Mouse (Mus musculus): ENCODE measurements around the gene Rgs10. TPM values are rescaled to one million over a fixed set of nuclear protein-coding genes. Genes with fewer than 3 reads are reported as not detected.

The Rgs10 gene
- total and polyA plus RNA-seq, 3 experiments, result 42.3 to 44.7 TPM; not detected in 1

GRCm38 (mm10) chr7:128348608-128349007 is 70.0 kb downstream of the Rgs10 start:
- H3K27ac ChIP-seq (ENCODE audit: control insufficient read depth, low read depth, low read length), result no peak overlapping the region
- no peaks in the 10 kb centered on the region for H3K9me3 ChIP-seq (replicated peaks; ENCODE audit: insufficient read depth, low read length)
- no peaks in the 10 kb centered on the region for H3K36me3 ChIP-seq (ENCODE audit: control insufficient read depth in 1 of 2, insufficient read depth in 2 of 2, low read length in 2 of 2)
- H3K4me3 ChIP-seq (ENCODE audit: control insufficient read depth in 1 of 2, insufficient read depth in 1 of 2, low read depth in 2 of 2, low read length in 2 of 2), result no peak overlapping the region
- H3K9ac ChIP-seq (ENCODE audit: control insufficient read depth, low read depth, low read length, poor library complexity, severe bottlenecking), result no peak overlapping the region
- H3K4me1 ChIP-seq (ENCODE audit: control insufficient read depth in 1 of 2, insufficient read depth in 2 of 2, low read length in 2 of 2), result no peaks in the 10 kb centered on the region
- H3K27me3 ChIP-seq (ENCODE audit: control insufficient read depth in 1 of 2, insufficient read depth in 2 of 2, low read length in 2 of 2), result no peaks in the 10 kb centered on the region; a peak in 1 of 4 replicates
- no peaks in the 10 kb centered on the region for H3K79me2 ChIP-seq (ENCODE audit: control insufficient read depth, insufficient read depth, low read length, poor library complexity)
- DNase-seq (ENCODE audit: low read depth, low spot score), result peak; percentile 21
- TF ChIP-seq JUND (IDR thresholded peaks at IDR 0.05; ENCODE audit: low read depth, low read length), result no peak
- TF ChIP-seq MYC (IDR thresholded peaks at IDR 0.05; ENCODE audit: low read depth, low read length), result no peak
- no peak for TF ChIP-seq RCOR1 (IDR thresholded peaks at IDR 0.05; ENCODE audit: low read depth, low read length)
- TF ChIP-seq POLR2AphosphoS2 (IDR thresholded peaks at IDR 0.05; ENCODE audit: low read length), result no peak
- TF ChIP-seq SIN3A (IDR thresholded peaks at IDR 0.05; ENCODE audit: low read length), result no peak
- no peak for TF ChIP-seq CHD1 (IDR thresholded peaks at IDR 0.05; ENCODE audit: low read depth, low read length)
- TF ChIP-seq USF2 (IDR thresholded peaks at IDR 0.05; ENCODE audit: borderline replicate concordance in 1 of 2, insufficient read depth in 1 of 2, low read depth in 1 of 2, low read length in 2 of 2), result no peak
- no peak for TF ChIP-seq MAFK (IDR thresholded peaks at IDR 0.05; ENCODE audit: borderline replicate concordance, low read depth, low read length)
- TF ChIP-seq POLR2AphosphoS5 (IDR thresholded peaks at IDR 0.05; ENCODE audit: borderline replicate concordance, low read depth, low read length), result no peak
- no peak for TF ChIP-seq RAD21 (IDR thresholded peaks at IDR 0.05; ENCODE audit: low read depth, low read length)
- TF ChIP-seq ETS1 (IDR thresholded peaks at IDR 0.05; ENCODE audit: low read depth, low read length), result no peak
- no peak for TF ChIP-seq KAT2A (conservative IDR thresholded peaks at IDR 0.05; ENCODE audit: low read depth, low read length)
- TF ChIP-seq MEF2A (IDR thresholded peaks at IDR 0.05; ENCODE audit: extremely low read depth, insufficient replicate concordance, low read depth, low read length, poor library complexity, severe bottlenecking), result no peak
- no peak for TF ChIP-seq ZMIZ1 (IDR thresholded peaks at IDR 0.05; ENCODE audit: low read depth, low read length)
- TF ChIP-seq ZKSCAN1 (IDR thresholded peaks at IDR 0.05; ENCODE audit: low read depth, low read length), result no peak
- TF ChIP-seq HCFC1 (IDR thresholded peaks at IDR 0.05; ENCODE audit: low read depth, low read length), result no peak

- Histone ChIP-seq H3K4me1 (ENCODE audit: control insufficient read depth in 1 of 2, insufficient read depth in 2 of 2, low read length in 2 of 2) (no peaks in the 10 kb centered on the region), H3K36me3 (ENCODE audit: control insufficient read depth in 1 of 2, insufficient read depth in 2 of 2, low read length in 2 of 2) (no peaks in the 10 kb centered on the region), H3K27ac (ENCODE audit: control insufficient read depth, low read depth, low read length) (no peak overlapping the region), H3K27me3 (ENCODE audit: control insufficient read depth in 1 of 2, insufficient read depth in 2 of 2, low read length in 2 of 2) (no peaks in the 10 kb centered on the region), H3K79me2 (ENCODE audit: control insufficient read depth, insufficient read depth, low read length, poor library complexity) (no peaks in the 10 kb centered on the region), H3K9ac (ENCODE audit: control insufficient read depth, low read depth, low read length, poor library complexity, severe bottlenecking) (no peak overlapping the region), H3K4me3 (ENCODE audit: control insufficient read depth in 1 of 2, insufficient read depth in 1 of 2, low read depth in 2 of 2, low read length in 2 of 2) (no peak overlapping the region), H3K9me3 (replicated peaks; ENCODE audit: insufficient read depth, low read length) (no peaks in the 10 kb centered on the region)
- no peak for DNase-seq (ENCODE audit: low read depth, low spot score)
- TF ChIP-seq NRF1 (IDR thresholded peaks at IDR 0.05; ENCODE audit: insufficient read depth, low read depth, low read length, poor library complexity, severe bottlenecking), result no peak
- TF ChIP-seq SMC3 (IDR thresholded peaks at IDR 0.05; ENCODE audit: low read depth, low read length), result no peak
- TF ChIP-seq MAFK (IDR thresholded peaks at IDR 0.05; ENCODE audit: borderline replicate concordance, low read depth, low read length), result no peak
- TF ChIP-seq EP300 (IDR thresholded peaks at IDR 0.05; ENCODE audit: low read depth in 1 of 2, low read length in 2 of 2), result no peak
- no peak for TF ChIP-seq CHD1 (IDR thresholded peaks at IDR 0.05; ENCODE audit: low read depth, low read length)
- TF ChIP-seq POLR2AphosphoS5 (IDR thresholded peaks at IDR 0.05; ENCODE audit: borderline replicate concordance, low read depth, low read length), result no peak
- no peak for TF ChIP-seq SIN3A (IDR thresholded peaks at IDR 0.05; ENCODE audit: low read length)
- no peak for TF ChIP-seq TBP (IDR thresholded peaks at IDR 0.05; ENCODE audit: low read depth, low read length)
- TF ChIP-seq GABPA (IDR thresholded peaks at IDR 0.05; ENCODE audit: low read depth, low read length), result no peak
- TF ChIP-seq ZNF384 (IDR thresholded peaks at IDR 0.05; ENCODE audit: low read depth, low read length), result no peak
- TF ChIP-seq ETS1 (IDR thresholded peaks at IDR 0.05; ENCODE audit: low read depth, low read length), result no peak
These were observed 71.6 kb downstream of the Rgs10 start for GRCm38 (mm10) chr7:128346991-128347390.

Data from MEL (cell line).